Mouse (Mus musculus) CH12.LX (cell line): ENCODE data around the gene Usp39. TPM values are rescaled to one million over a fixed set of nuclear protein-coding genes. Genes with fewer than 3 reads are reported as not detected.

Experiments used
- DNase-seq: peaks from one replicate; pipeline ENCODE4 v3.0.0-alpha.2; 2013; ENCODE audit errors: extremely low read depth
- H3K27ac ChIP-seq: 2 replicates; pipeline ENCODE4 v1.5.1; 2012; ENCODE audit warnings: low read depth, mild to moderate bottlenecking, control low read depth, moderate library complexity; ENCODE audit not compliant: insufficient read depth
- H3K27me3 ChIP-seq: replicated peaks from 2 replicates; pipeline ENCODE3; 2012; ENCODE audit warnings: inconsistent platforms
- H3K36me3 ChIP-seq, 2 experiments: replicated peaks in 1 of 2; 2 replicates each; pipeline versions ENCODE3 to v1.6.1; 2012; ENCODE audit warnings: inconsistent platforms in 1 of 2, low read length in 1 of 2, mild to moderate bottlenecking in 1 of 2, mixed read lengths in 1 of 2, moderate library complexity in 1 of 2; ENCODE audit not compliant: control insufficient read depth in 1 of 2, insufficient read depth in 1 of 2
- H3K4me1 ChIP-seq, 2 experiments: 2 replicates each; pipeline ENCODE4 v1.6.1; 2012; ENCODE audit warnings: inconsistent platforms in 1 of 2, moderate library complexity in 1 of 2; ENCODE audit not compliant: insufficient read depth in 2 of 2, control insufficient read depth in 1 of 2
- H3K4me2 ChIP-seq: 2 replicates; pipeline ENCODE4 v1.6.1; 2012; ENCODE audit warnings: low read depth, mild to moderate bottlenecking, control low read depth; ENCODE audit not compliant: poor library complexity, insufficient read depth, severe bottlenecking
- H3K4me3 ChIP-seq, 3 experiments: fragments of 150-350 bp in 1 of 3; sonication (generic) in 1 of 3; replicated peaks in 1 of 3; 2 replicates each; pipeline versions ENCODE3 to v1.5.1; 2011 to 2012; ENCODE audit warnings: low read depth in 2 of 3, low read length in 2 of 3, mild to moderate bottlenecking in 2 of 3, moderate library complexity in 2 of 3, control low read depth in 1 of 3, improper control_type of control experiment in 1 of 3, inconsistent platforms in 1 of 3, mixed read lengths in 1 of 3; ENCODE audit not compliant: poor library complexity in 1 of 3
- H3K79me2 ChIP-seq: replicated peaks from 2 replicates; pipeline ENCODE4 v1.6.1; 2012; ENCODE audit warnings: mild to moderate bottlenecking, moderate library complexity; ENCODE audit not compliant: control insufficient read depth, poor library complexity, insufficient read depth, severe bottlenecking; ENCODE audit errors: extremely low read depth
- H3K9ac ChIP-seq: 2 replicates; pipeline ENCODE4 v1.6.1; 2012; ENCODE audit warnings: low read depth, mild to moderate bottlenecking, control low read depth, moderate library complexity; ENCODE audit not compliant: insufficient read depth
- H3K9me3 ChIP-seq: replicated peaks from 2 replicates; pipeline ENCODE3; 2012; ENCODE audit warnings: low read length, inconsistent platforms, mixed read lengths
- BHLHE40 ChIP-seq: IDR thresholded peaks from 2 replicates; pipeline ENCODE4 v1.6.1; 2011; ENCODE audit warnings: mild to moderate bottlenecking, low read depth, low read length, improper control_type of control experiment
- CHD2 ChIP-seq: IDR thresholded peaks from 2 replicates; pipeline ENCODE4 v1.6.1; 2011; ENCODE audit warnings: low read length, improper control_type of control experiment
- CTCF ChIP-seq, 2 experiments: IDR thresholded peaks in 1 of 2; conservative IDR thresholded peaks in 1 of 2; 2 replicates each; pipeline ENCODE4 v1.5.1; 2011 to 2012; ENCODE audit warnings: low read depth in 2 of 2, low read length in 2 of 2, improper control_type of control experiment in 1 of 2, inconsistent platforms in 1 of 2, mild to moderate bottlenecking in 1 of 2, moderate library complexity in 1 of 2
- E2F4 ChIP-seq: IDR thresholded peaks from 2 replicates; pipeline ENCODE4 v1.6.1; 2011; ENCODE audit warnings: low read depth, low read length, improper control_type of control experiment; ENCODE audit not compliant: insufficient replicate concordance
- ELF1 ChIP-seq: IDR thresholded peaks from 2 replicates; pipeline ENCODE4 v1.6.1; 2014; ENCODE audit warnings: low read depth, mild to moderate bottlenecking, inconsistent platforms, low read length, improper control_type of control experiment
- EP300 ChIP-seq: IDR thresholded peaks from 2 replicates; pipeline ENCODE4 v1.6.1; 2011; ENCODE audit warnings: low read length, improper control_type of control experiment
- ETS1 ChIP-seq: conservative IDR thresholded peaks from 2 replicates; pipeline ENCODE4 v1.6.1; 2012; ENCODE audit warnings: low read depth, mild to moderate bottlenecking, inconsistent platforms, low read length, improper control_type of control experiment, moderate library complexity
- MAFK ChIP-seq: IDR thresholded peaks from 2 replicates; pipeline ENCODE4 v1.6.1; 2011; ENCODE audit warnings: low read length, improper control_type of control experiment; ENCODE audit not compliant: insufficient replicate concordance
- MAZ ChIP-seq: IDR thresholded peaks from 2 replicates; pipeline ENCODE4 v1.6.1; 2012; ENCODE audit warnings: low read depth, mild to moderate bottlenecking, inconsistent platforms, low read length, improper control_type of control experiment, moderate library complexity
- MEF2A ChIP-seq: IDR thresholded peaks from 2 replicates; pipeline ENCODE4 v1.6.1; 2014; ENCODE audit warnings: low read depth, mild to moderate bottlenecking, inconsistent platforms, low read length, improper control_type of control experiment, borderline replicate concordance
- MXI1 ChIP-seq: IDR thresholded peaks from 2 replicates; pipeline ENCODE4 v1.6.1; 2011; ENCODE audit warnings: mild to moderate bottlenecking, low read depth, low read length, improper control_type of control experiment
- PAX5 ChIP-seq: IDR thresholded peaks from 2 replicates; pipeline ENCODE4 v1.6.1; 2012; ENCODE audit warnings: low read length, inconsistent platforms, mixed read lengths
- POLR2AphosphoS2 ChIP-seq: IDR thresholded peaks from 2 replicates; pipeline ENCODE4 v1.6.1; 2011; ENCODE audit warnings: low read depth, low read length, improper control_type of control experiment
- RCOR1 ChIP-seq: conservative IDR thresholded peaks from 2 replicates; pipeline ENCODE4 v1.6.1; 2012; ENCODE audit warnings: low read depth, mild to moderate bottlenecking, inconsistent platforms, low read length, improper control_type of control experiment
- SIN3A ChIP-seq: IDR thresholded peaks from 2 replicates; pipeline ENCODE4 v1.6.1; 2012; ENCODE audit warnings: low read length, improper control_type of control experiment, inconsistent platforms
- SMC3 ChIP-seq: IDR thresholded peaks from 2 replicates; pipeline ENCODE4 v1.6.1; 2011; ENCODE audit warnings: low read depth, low read length, improper control_type of control experiment
- ZNF384 ChIP-seq: IDR thresholded peaks from 2 replicates; pipeline ENCODE4 v1.6.1; 2012; ENCODE audit warnings: low read depth, low read length, improper control_type of control experiment, inconsistent platforms
- dilution Hi-C: fragments of 300-500 bp; cut with MboI; formaldehyde crosslinking; loops from 2 replicates; pipeline ENCODE4 v1.14.3; 2020; ENCODE audit warnings: low sequenced_read_pairs; ENCODE audit not compliant: extremely low pct_unique_long_range_greater_than_20kb, extremely low pct_ligation_motif_present
- in situ Hi-C: fragments of 300-500 bp; cut with MboI; formaldehyde crosslinking; loops from 3 replicates; pipeline ENCODE4 v1.14.3; 2019; ENCODE audit warnings: low sequenced_read_pairs, low pct_ligation_motif_present, low pct_unique_long_range_greater_than_20kb, mixed read lengths
- polyA plus RNA-seq: library from polyadenylated mRNA; unstranded; fragments of >175 nt; gene quantifications from 2 replicates; pipeline ENCODE4 v1.2.1, GENCODE M21; 2012; ENCODE audit warnings: low read depth; ENCODE audit not compliant: insufficient read length
- total RNA-seq, 2 experiments: library from RNA; depleted of rRNA; stranded (reverse); fragments of 300-350 nt in 1 of 2; fragments of >200 nt in 1 of 2; gene quantifications; 2 replicates each; pipeline ENCODE4 v1.2.3; 2012 to 2014

The Usp39 gene
- total and polyA plus RNA-seq, 3 experiments, result 74.5 to 138 (median 88.2) TPM

- H3K4me3 ChIP-seq, result no peak overlapping the region
Measured at GRCm38 (mm10) chr6:72318440-72318839, 26.5 kb downstream of the Usp39 start.

GRCm38 (mm10) chr6:72316044-72316443 is 28.9 kb downstream of the Usp39 start:
- Histone ChIP-seq H3K4me3 (no peak overlapping the region), H3K36me3 (peaks cover 67 to 86% of the 10 kb centered on the region in 2 experiments), H3K27me3 (no peaks in the 10 kb centered on the region), H3K79me2 (no peaks in the 10 kb centered on the region), H3K4me2 (no peak overlapping the region), H3K27ac (no peak overlapping the region), H3K4me1 (no peaks in the 10 kb centered on the region), H3K9ac (no peak overlapping the region), H3K9me3 (no peaks in the 10 kb centered on the region)
- TF ChIP-seq BHLHE40, result no peak
- TF ChIP-seq CTCF (conservative IDR thresholded peaks at IDR 0.05 in 1 of 2, IDR thresholded peaks at IDR 0.05 in 1 of 2; ENCODE audit: low read depth in 2 of 2, low read length in 2 of 2), result no peak
- no peak for TF ChIP-seq ZNF384
- no peak for TF ChIP-seq SMC3
- no peak for TF ChIP-seq PAX5
- TF ChIP-seq ETS1, result no peak
- DNase-seq, result no peak
- dilution Hi-C loops, result no loop called here
- in situ Hi-C loops, result no loop called here

More at GRCm38 (mm10) chr6:72318440-72318839, 26.5 kb downstream of the Usp39 start:
- Histone ChIP-seq H3K9ac (no peak overlapping the region), H3K27ac (no peak overlapping the region), H3K4me2 (no peak overlapping the region), H3K9me3 (no peaks in the 10 kb centered on the region), H3K79me2 (no peaks in the 10 kb centered on the region), H3K27me3 (no peaks in the 10 kb centered on the region), H3K4me1 (no peaks in the 10 kb centered on the region), H3K36me3 (peaks cover 70 to 91% of the 10 kb centered on the region in 2 experiments)
- in situ Hi-C loops (no loop called here), dilution Hi-C loops (no loop called here)
- no peak for DNase-seq
- TF ChIP-seq MXI1, result no peak
- no peak for TF ChIP-seq PAX5
- TF ChIP-seq CHD2, result no peak
- no peak for TF ChIP-seq EP300
- TF ChIP-seq ELF1, result no peak
- no peak for TF ChIP-seq RCOR1
- TF ChIP-seq SIN3A, result no peak
- TF ChIP-seq POLR2AphosphoS2, result no peak
- TF ChIP-seq BHLHE40, result no peak
- TF ChIP-seq MAFK, result no peak
- TF ChIP-seq ETS1, result no peak
- no peak for TF ChIP-seq MAZ
- no peak for TF ChIP-seq MEF2A
- TF ChIP-seq E2F4, result no peak
